In the genomic region with DNA sequence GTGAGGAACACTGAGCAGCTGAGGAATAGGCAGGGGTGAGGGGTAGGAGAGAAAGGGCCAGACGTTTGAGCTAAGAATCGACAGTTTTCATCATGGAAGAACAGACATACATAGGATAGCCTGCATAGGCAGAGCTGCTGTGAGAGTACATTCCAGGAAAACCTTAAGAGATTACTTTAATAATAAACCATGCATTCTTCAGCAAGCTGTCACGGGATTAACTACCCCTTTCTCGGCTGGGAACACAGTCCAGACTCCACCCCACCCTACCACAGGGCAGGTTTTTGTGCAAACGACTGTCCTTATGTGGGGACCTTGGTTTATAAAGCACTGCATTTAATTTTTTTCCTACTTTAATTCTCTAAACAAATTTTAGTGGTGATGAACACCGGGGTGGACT, we compare ENCODE assay signal across 15 mouse cellular contexts.
DNase-seq lines count a peak whose midpoint lies in the region; ATAC-seq and TF ChIP-seq lines count a peak whose summit lies in the region.
"Had no signal": no experiment of that assay in that cellular context is flagged by ENCODE, and none has a peak within 500 bp of the region (broad histone marks: within the 10 kb centered on the region; RNA-seq: fewer than 3 reads in every experiment).

No protein-coding gene starts in this region.

- no peak for TF ChIP-seq POLR2A in bone marrow macrophage, adult 2 months (IDR thresholded peaks at IDR 0.05; ENCODE audit: borderline replicate concordance, low read depth, low read length)
- TF ChIP-seq POLR2A in limb, embryonic 14.5 days (IDR thresholded peaks at IDR 0.05; ENCODE audit: borderline replicate concordance, extremely low read depth, insufficient read depth, insufficient read length): no peak

- DNase-seq in heart, postnatal 10 days: no peak
- DNase-seq in limb, embryonic 14.5 days (ENCODE audit: low spot score): no peak
- DNase-seq in left cerebral cortex, adult 9 months (ENCODE audit: low spot score in 2 of 2): no peak
- DNase-seq in thymus, postnatal 25 days: no peak
- DNase-seq in cerebellum, adult 8-10 months: no peak
- DNase-seq: adrenal gland, postnatal 36 days; cerebellum, adult 9-10 months; lung, postnatal 36 days; thymus, postnatal 4 days had no signal

- H3K9me3 ChIP-seq in heart, embryonic 14.5 days (ENCODE audit: control insufficient read depth, low read length): no peaks in the 10 kb centered on the region
- no peaks in the 10 kb centered on the region for H3K9me3 ChIP-seq in intestine, postnatal 0 days (ENCODE audit: control insufficient read depth)
- no peaks in the 10 kb centered on the region for H3K9me3 ChIP-seq in limb, embryonic 14.5 days (ENCODE audit: control insufficient read depth, low read length)
- H3K9me3 ChIP-seq: midbrain, embryonic 13.5 days had no signal

- H3K27me3 ChIP-seq in heart, embryonic 14.5 days (ENCODE audit: control insufficient read depth, insufficient read depth, low read length): no peaks in the 10 kb centered on the region
- H3K27me3 ChIP-seq in intestine, postnatal 0 days (replicated peaks; ENCODE audit: control insufficient read depth, insufficient read depth, low read length): no peaks in the 10 kb centered on the region
- H3K27me3 ChIP-seq in limb, embryonic 14.5 days (ENCODE audit: control insufficient read depth, insufficient read depth, low read length): no peaks in the 10 kb centered on the region

- H3K36me3 ChIP-seq in heart, embryonic 14.5 days (ENCODE audit: control insufficient read depth, insufficient read depth, low read length): no peaks in the 10 kb centered on the region
- H3K36me3 ChIP-seq in intestine, postnatal 0 days (ENCODE audit: control insufficient read depth, insufficient read depth): no peaks in the 10 kb centered on the region
- no peaks in the 10 kb centered on the region for H3K36me3 ChIP-seq in limb, embryonic 14.5 days (ENCODE audit: control insufficient read depth, insufficient read depth, low read length)
- H3K36me3 ChIP-seq: midbrain, embryonic 13.5 days had no signal

- H3K4me2 ChIP-seq in heart, embryonic 14.5 days (ENCODE audit: low read length): peak overlapping the region; percentile 43
- peak overlapping the region; percentile 27; the same call in 1 of the 2 replicates for H3K4me2 ChIP-seq in intestine, postnatal 0 days (replicated peaks; ENCODE audit: low read depth)
- H3K4me2 ChIP-seq in limb, embryonic 14.5 days (replicated peaks; ENCODE audit: low read depth, low read length, severe bottlenecking): 0 out of 2 replicates have a peak overlapping the region, but pooled peaks have one; percentile 1
- H3K4me2 ChIP-seq: liver, embryonic 11.5 days; midbrain, embryonic 13.5 days had no signal

- 27% methylated on average over 6 of the region's 6 CpGs for WGBS in heart, embryonic 14.5 days
- 14% methylated on average over 6 of the region's 6 CpGs for WGBS in intestine, postnatal 0 days
- WGBS in limb, embryonic 14.5 days: 26% methylated on average over 6 of the region's 6 CpGs

- intact Hi-C loops in heart, postnatal 10 days (cut with DNase I): loop anchor here (5.0 kb wide), 1 partner anchor 52 kb away; no protein-coding TSS in a partner anchor

- TF ChIP-seq CTCF in bone marrow macrophage, adult 2 months (IDR thresholded peaks at IDR 0.05; ENCODE audit: low read depth, low read length): no peak
- TF ChIP-seq CTCF in intestine, postnatal 0 days (IDR thresholded peaks at IDR 0.05; ENCODE audit: low read depth): no peak

- peak overlapping the region in 1 of 2 experiments; percentile 33; a peak in 1 of 4 replicates for H3K27ac ChIP-seq in heart, embryonic 14.5 days (replicated peaks in 1 of 2; ENCODE audit: control insufficient read depth in 1 of 2, insufficient read depth in 1 of 2, low read depth in 2 of 2, low read length in 2 of 2)
- peak overlapping the region; percentile 63 for H3K27ac ChIP-seq in bone marrow macrophage, adult 2 months (ENCODE audit: insufficient read depth, low read depth, low read length)
- H3K27ac ChIP-seq in intestine, postnatal 0 days (ENCODE audit: low read depth, low read length): no peak overlapping the region
- 0 out of 2 replicates have a peak overlapping the region, but pooled peaks have one; percentile 40 for H3K27ac ChIP-seq in limb, embryonic 14.5 days (replicated peaks; ENCODE audit: low read depth, low read length)
- H3K27ac ChIP-seq: midbrain, embryonic 13.5 days had no signal

- H3K4me1 ChIP-seq in heart, embryonic 14.5 days (ENCODE audit: control insufficient read depth in 2 of 2, insufficient read depth in 2 of 2, low read length in 2 of 2): peaks cover 9 to 22% of the 10 kb centered on the region in 2 experiments; a peak in 3 of 4 replicates
- peaks cover 15% of the 10 kb centered on the region for H3K4me1 ChIP-seq in bone marrow macrophage, adult 2 months (ENCODE audit: control insufficient read depth, insufficient read depth, low read length)
- H3K4me1 ChIP-seq in intestine, postnatal 0 days (replicated peaks; ENCODE audit: control insufficient read depth, insufficient read depth, low read length): no peaks in the 10 kb centered on the region
- H3K4me1 ChIP-seq in limb, embryonic 14.5 days (ENCODE audit: control insufficient read depth, insufficient read depth, low read length): peaks cover 28% of the 10 kb centered on the region

- ATAC-seq in heart, embryonic 14.5 days (ENCODE audit: insufficient number of reproducible peaks, insufficient read depth, low FRiP score, low read depth): no peak
- ATAC-seq in intestine, postnatal 0 days: no peak
- ATAC-seq in limb, embryonic 14.5 days (ENCODE audit: low FRiP score, low read depth): peak; percentile 17; the same call in 1 of the 2 replicates
- ATAC-seq: inflammation-experienced regulatory T-cells, adult 6 months; midbrain, embryonic 13.5 days had no signal

- H3K9ac ChIP-seq in heart, embryonic 14.5 days (ENCODE audit: low read length): peak overlapping the region; percentile 36; the same call in 1 of the 2 replicates
- H3K9ac ChIP-seq in intestine, postnatal 0 days (ENCODE audit: low read depth, low read length): no peak overlapping the region
- no peak overlapping the region for H3K9ac ChIP-seq in limb, embryonic 14.5 days (ENCODE audit: low read depth, low read length, severe bottlenecking)
- H3K9ac ChIP-seq: midbrain, embryonic 13.5 days had no signal

- no peak overlapping the region for H3K4me3 ChIP-seq in heart, embryonic 14.5 days (ENCODE audit: control insufficient read depth in 1 of 2, insufficient read depth in 1 of 2, low read depth in 1 of 2, low read length in 2 of 2)
- no peak overlapping the region for H3K4me3 ChIP-seq in bone marrow macrophage, adult 2 months (ENCODE audit: insufficient read depth, low read length)
- H3K4me3 ChIP-seq in intestine, postnatal 0 days (ENCODE audit: low read depth, low read length): no peak overlapping the region
- no peak overlapping the region for H3K4me3 ChIP-seq in limb, embryonic 14.5 days (replicated peaks; ENCODE audit: low read length)
- H3K4me3 ChIP-seq: midbrain, embryonic 13.5 days had no signal
